Mouse (Mus musculus) embryonic facial prominence, embryonic 13.5 days (tissue): Measurements from ENCODE around the gene Tppp. TPM values are rescaled to one million over a fixed set of nuclear protein-coding genes. Genes with fewer than 3 reads are reported as not detected.

Experiments used
- ATAC-seq: fragments of 200-750 bp; cut with Nextera tagmentation; 2 replicates; pipeline ENCODE4 v1.8.0; 2017; ENCODE audit warnings: low read depth; ENCODE audit not compliant: insufficient number of reproducible peaks, insufficient read depth, low FRiP score, low TSS enrichment
- H3K27ac ChIP-seq: fragments of 300-500 bp; sonication (generic); 2 replicates; pipeline ENCODE4 v1.5.1; 2015; ENCODE audit warnings: moderate library complexity, mild to moderate bottlenecking, inconsistent platforms
- H3K27me3 ChIP-seq: fragments of 300-500 bp; sonication (generic); 2 replicates; pipeline ENCODE4 v1.6.1; 2015; ENCODE audit warnings: mild to moderate bottlenecking, inconsistent platforms
- H3K36me3 ChIP-seq: fragments of 300-500 bp; sonication (generic); 2 replicates; pipeline ENCODE4 v1.6.1; 2015; ENCODE audit warnings: mild to moderate bottlenecking, inconsistent platforms
- H3K4me1 ChIP-seq: fragments of 300-500 bp; sonication (generic); 2 replicates; pipeline ENCODE4 v1.6.1; 2015; ENCODE audit warnings: inconsistent platforms
- H3K4me2 ChIP-seq: fragments of 300-500 bp; sonication (generic); 2 replicates; pipeline ENCODE4 v1.6.1; 2015; ENCODE audit warnings: moderate library complexity, mild to moderate bottlenecking, inconsistent platforms
- H3K4me3 ChIP-seq: fragments of 300-500 bp; sonication (generic); 2 replicates; pipeline ENCODE4 v1.5.1; 2015; ENCODE audit warnings: mild to moderate bottlenecking, inconsistent platforms
- H3K9ac ChIP-seq: fragments of 300-500 bp; sonication (generic); 2 replicates; pipeline ENCODE4 v1.6.1; 2015; ENCODE audit warnings: mild to moderate bottlenecking, inconsistent platforms
- H3K9me3 ChIP-seq: fragments of 300-500 bp; sonication (generic); 2 replicates; pipeline ENCODE4 v1.6.1; 2016; ENCODE audit warnings: inconsistent platforms
- WGBS: fragments of 180-500 bp; shearing (Covaris S2); methylation state at CpG from one replicate; pipeline ENCODE4 v1.1.7; 2015; ENCODE audit warnings: mixed read lengths; 5-methylcytosine and 5-hydroxymethylcytosine counted together
- polyA plus RNA-seq: library from polyadenylated mRNA; unstranded; fragments of >200 nt; fragmentation: Nextera tagmentation; extraction: Ambion mirVana; gene quantifications from 2 replicates; pipeline ENCODE4 v1.2.1, GENCODE M21; 2015

Tppp gene
- polyA plus RNA-seq, 1 experiment from 2014 or later: 1.1 TPM

GRCm38 (mm10) chr13:74026215-74026614, 17.0 kb downstream of the Tppp start:
- no peak overlapping the region for H3K9ac ChIP-seq
- no peak for ATAC-seq
- WGBS: 13% methylated on average over 2 of the region's 2 CpGs

GRCm38 (mm10) chr13:74028116-74028515, 18.9 kb downstream of the Tppp start:
- Histone ChIP-seq H3K4me1 (no peaks in the 10 kb centered on the region), H3K36me3 (no peaks in the 10 kb centered on the region), H3K27ac (no peak overlapping the region), H3K9ac (no peak overlapping the region), H3K27me3 (no peaks in the 10 kb centered on the region), H3K9me3 (no peaks in the 10 kb centered on the region), H3K4me3 (no peak overlapping the region), H3K4me2 (no peak overlapping the region)
- ATAC-seq: no peak
- WGBS: 55% methylated on average over 2 of the region's 2 CpGs

More at GRCm38 (mm10) chr13:74026215-74026614, 17.0 kb downstream of the Tppp start:
- Histone ChIP-seq H3K27me3 (no peaks in the 10 kb centered on the region), H3K4me3 (no peak overlapping the region), H3K4me1 (no peaks in the 10 kb centered on the region), H3K4me2 (no peak overlapping the region), H3K36me3 (no peaks in the 10 kb centered on the region), H3K9me3 (no peaks in the 10 kb centered on the region), H3K27ac (no peak overlapping the region)

- H3K27ac ChIP-seq: no peak overlapping the region
- WGBS: 73% methylated on average over 2 of the region's 2 CpGs
- H3K4me2 ChIP-seq: no peak overlapping the region
- H3K27me3 ChIP-seq: no peaks in the 10 kb centered on the region
- no peaks in the 10 kb centered on the region for H3K36me3 ChIP-seq
- no peak overlapping the region for H3K4me3 ChIP-seq
- H3K9me3 ChIP-seq: no peaks in the 10 kb centered on the region
- ATAC-seq: no peak
- H3K4me1 ChIP-seq: no peaks in the 10 kb centered on the region
- no peak overlapping the region for H3K9ac ChIP-seq
These were observed 19.8 kb downstream of the Tppp start for GRCm38 (mm10) chr13:74029013-74029412.

- Histone ChIP-seq H3K27me3 (no peaks in the 10 kb centered on the region), H3K36me3 (0 out of 2 replicates have a peak, but pooled peaks cover 3% of the 10 kb centered on the region), H3K4me3 (no peak overlapping the region), H3K9me3 (no peaks in the 10 kb centered on the region), H3K27ac (no peak overlapping the region), H3K4me1 (no peaks in the 10 kb centered on the region), H3K4me2 (no peak overlapping the region), H3K9ac (no peak overlapping the region)
- no peak for ATAC-seq
- 83% methylated on average over 7 of the region's 7 CpGs for WGBS
These were observed 21.5 kb downstream of the Tppp start for GRCm38 (mm10) chr13:74030691-74031090.

GRCm38 (mm10) chr13:74031133-74031532, 21.9 kb downstream of the Tppp start:
- Histone ChIP-seq H3K27ac (no peak overlapping the region), H3K27me3 (no peaks in the 10 kb centered on the region), H3K36me3 (0 out of 2 replicates have a peak, but pooled peaks cover 7% of the 10 kb centered on the region), H3K4me1 (no peaks in the 10 kb centered on the region), H3K9ac (no peak overlapping the region), H3K4me3 (no peak overlapping the region), H3K4me2 (no peak overlapping the region), H3K9me3 (no peaks in the 10 kb centered on the region)
- ATAC-seq: no peak
- WGBS: 87% methylated on average over 8 of the region's 8 CpGs

GRCm38 (mm10) chr13:74034756-74035155, 25.5 kb downstream of the Tppp start:
- no peak for ATAC-seq
- Histone ChIP-seq H3K9ac (no peak overlapping the region), H3K27me3 (no peaks in the 10 kb centered on the region), H3K4me1 (no peaks in the 10 kb centered on the region), H3K4me3 (no peak overlapping the region), H3K36me3 (peaks cover 33% of the 10 kb centered on the region), H3K9me3 (no peaks in the 10 kb centered on the region), H3K4me2 (no peak overlapping the region), H3K27ac (no peak overlapping the region)
- WGBS: 81% methylated on average over 2 of the region's 2 CpGs

- peaks cover 43% of the 10 kb centered on the region for H3K36me3 ChIP-seq
- no peak for ATAC-seq
- H3K9ac ChIP-seq: no peak overlapping the region
- H3K27ac ChIP-seq: no peak overlapping the region
- no peak overlapping the region for H3K4me3 ChIP-seq
- 91% methylated on average over 2 of the region's 2 CpGs for WGBS
- no peaks in the 10 kb centered on the region for H3K27me3 ChIP-seq
- no peaks in the 10 kb centered on the region for H3K9me3 ChIP-seq
- no peak overlapping the region for H3K4me2 ChIP-seq
- H3K4me1 ChIP-seq: no peaks in the 10 kb centered on the region
These were observed 26.6 kb downstream of the Tppp start for GRCm38 (mm10) chr13:74035776-74036175.

GRCm38 (mm10) chr13:74039926-74040325, 30.7 kb downstream of the Tppp start:
- H3K4me2 ChIP-seq: no peak overlapping the region
- H3K9me3 ChIP-seq: no peaks in the 10 kb centered on the region
- no peaks in the 10 kb centered on the region for H3K4me1 ChIP-seq
- no peak overlapping the region for H3K9ac ChIP-seq
- no peaks in the 10 kb centered on the region for H3K27me3 ChIP-seq
- no peak overlapping the region for H3K27ac ChIP-seq
- WGBS: 83% methylated on average over 3 of the region's 3 CpGs
- H3K4me3 ChIP-seq: no peak overlapping the region
- ATAC-seq: no peak
- peaks cover 74% of the 10 kb centered on the region for H3K36me3 ChIP-seq

- H3K36me3 ChIP-seq: peaks cover 41% of the 10 kb centered on the region
- no peaks in the 10 kb centered on the region for H3K9me3 ChIP-seq
- no peak for ATAC-seq
- no peak overlapping the region for H3K4me2 ChIP-seq
- no peaks in the 10 kb centered on the region for H3K27me3 ChIP-seq
- 0 out of 2 replicates have a peak, but pooled peaks cover 3% of the 10 kb centered on the region for H3K4me1 ChIP-seq
- H3K9ac ChIP-seq: no peak overlapping the region
- H3K27ac ChIP-seq: no peak overlapping the region
- 91% methylated on average over 1 of the region's 1 CpGs for WGBS
- no peak overlapping the region for H3K4me3 ChIP-seq
These were observed 47.0 kb downstream of the Tppp start for GRCm38 (mm10) chr13:74056194-74056593.

- no peak overlapping the region for H3K27ac ChIP-seq
- H3K4me2 ChIP-seq: no peak overlapping the region
- WGBS: 94% methylated on average over 9 of the region's 9 CpGs
- H3K4me3 ChIP-seq: no peak overlapping the region
- no peaks in the 10 kb centered on the region for H3K27me3 ChIP-seq
- H3K9me3 ChIP-seq: no peaks in the 10 kb centered on the region
- peaks cover 26% of the 10 kb centered on the region for H3K36me3 ChIP-seq
- H3K9ac ChIP-seq: no peak overlapping the region
- ATAC-seq: no peak
- 0 out of 2 replicates have a peak, but pooled peaks cover 3% of the 10 kb centered on the region for H3K4me1 ChIP-seq
These were observed 48.9 kb downstream of the Tppp start for GRCm38 (mm10) chr13:74058081-74058480.

GRCm38 (mm10) chr13:74061613-74062377, 52.6 kb downstream of the Tppp start, which contains the start of gene Cep72:
Gene Cep72 (minus strand): TSS chr13:74062299.
- Histone ChIP-seq H3K9ac (peak within 1 kb of the TSS; percentile 86), H3K4me1 (0 out of 2 replicates have a peak, but pooled peaks cover 3% of the 10 kb centered on the region), H3K36me3 (peaks cover 13% of the 10 kb centered on the region), H3K27ac (peak within 1 kb of the TSS; percentile 91), H3K4me2 (peak within 1 kb of the TSS; percentile 60), H3K9me3 (no peaks in the 10 kb centered on the region), H3K27me3 (0 out of 2 replicates have a peak, but pooled peaks cover 5% of the 10 kb centered on the region), H3K4me3 (peak within 1 kb of the TSS; percentile 73)
- peak; percentile 93 for ATAC-seq
- 3% methylated on average over 48 of the region's 48 CpGs for WGBS
